9 mouse cellular contexts compared by ENCODE assay signal in genomic region chr11:81096011-81096410, GRCm38 (mm10).
DNase-seq lines count a peak whose midpoint lies in the region; ATAC-seq and TF ChIP-seq lines count a peak whose summit lies in the region.
"Had no signal": no experiment of that assay in that cellular context is flagged by ENCODE, and none has a peak within 500 bp of the region (broad histone marks: within the 10 kb centered on the region; RNA-seq: fewer than 3 reads in every experiment).

No protein-coding gene starts in this region.

- intact Hi-C loops in gastrocnemius, postnatal 36 days (cut with DNase I), result no loop called here

- H3K27ac ChIP-seq in lung, postnatal 0 days (ENCODE audit: low read length), result no peak overlapping the region
- H3K27ac ChIP-seq: macrophage had no signal

- H3K4me1 ChIP-seq in lung, postnatal 0 days (ENCODE audit: insufficient read depth, low read depth, low read length), result no peaks in the 10 kb centered on the region

- no peak for TF ChIP-seq CTCF in lung, postnatal 0 days (IDR thresholded peaks at IDR 0.05)

- H3K27me3 ChIP-seq in lung, postnatal 0 days (replicated peaks; ENCODE audit: insufficient read depth, low read length), result no peaks in the 10 kb centered on the region

- TF ChIP-seq EP300 in lung, postnatal 0 days (IDR thresholded peaks at IDR 0.05), result no peak

- peak; percentile 84 for ATAC-seq in frontal cortex, adult (ENCODE audit: low TSS enrichment)
- no peak for ATAC-seq in lung, postnatal 0 days
- ATAC-seq in granulocyte monocyte progenitor cell, adult 5-6 weeks (replicated peaks; ENCODE audit: poor library complexity, severe bottlenecking), result no peak

- no peak overlapping the region for H3K4me2 ChIP-seq in lung, postnatal 0 days (replicated peaks; ENCODE audit: low read depth, low read length)

- 28% methylated on average over 6 of the region's 6 CpGs for WGBS in lung, postnatal 0 days

- H3K36me3 ChIP-seq in lung, postnatal 0 days (ENCODE audit: insufficient read depth, low read length), result no peaks in the 10 kb centered on the region

- H3K4me3 ChIP-seq in lung, postnatal 0 days (ENCODE audit: low read depth, low read length), result no peak overlapping the region

- H3K9ac ChIP-seq in lung, postnatal 0 days (replicated peaks; ENCODE audit: low read depth), result no peak overlapping the region

- DNase-seq in gastrocnemius, adult 18-20 months (ENCODE audit: low spot score), result peak; percentile 30
- DNase-seq in gastrocnemius, postnatal 36 days, result no peak
- DNase-seq in 3T3-L1 (ENCODE audit: low read depth, low spot score), result peak; percentile 60
- DNase-seq in lung, postnatal 0 days (ENCODE audit: low spot score), result peak; percentile 29
- DNase-seq in urinary bladder, postnatal 25 days (ENCODE audit: low spot score), result peak; percentile 39
- DNase-seq in adipocyte (ENCODE audit: low spot score), result no peak

- H3K9me3 ChIP-seq in lung, postnatal 0 days (ENCODE audit: low read length), result no peaks in the 10 kb centered on the region

Comparison
In these comparisons a context has a peak if more than half of its experiments do, and no peak if none do; other contexts are left out.
1. DNase-seq: peak in gastrocnemius, adult 18-20 months (single experiment), 3T3-L1 (single experiment), lung, postnatal 0 days (single experiment) and urinary bladder, postnatal 25 days (single experiment); none in gastrocnemius, postnatal 36 days (0 of 2) and adipocyte (single experiment).